Mouse (Mus musculus) C2C12 (cell line): ENCODE measurements around the gene Prss32. TPM values are rescaled to one million over a fixed set of nuclear protein-coding genes. Genes with fewer than 3 reads are reported as not detected.
"Not testable (repeated sequence)": the region's sequence is repeated elsewhere in the genome, so short reads cannot be mapped to it uniquely, and the experiment has no call there.

ENCODE experiments used
- H3K27me3 ChIP-seq: one replicate; pipeline ENCODE4 v1.6.1; 2011; ENCODE audit not compliant: control insufficient read depth, insufficient read depth, insufficient read length
- H3K36me3 ChIP-seq: one replicate; pipeline ENCODE4 v1.6.1; 2011; ENCODE audit not compliant: control insufficient read depth, insufficient read depth
- H3K4me3 ChIP-seq: one replicate; pipeline ENCODE4 v1.5.1; 2011; ENCODE audit warnings: mild to moderate bottlenecking, control low read depth; ENCODE audit not compliant: poor library complexity, insufficient read depth, severe bottlenecking
- H3K79me2 ChIP-seq: one replicate; pipeline ENCODE4 v1.6.1; 2011; ENCODE audit not compliant: control insufficient read depth, insufficient read depth
- H3K79me3 ChIP-seq: one replicate; pipeline ENCODE4 v1.6.1; 2011; ENCODE audit warnings: low read depth, control low read depth
- H3ac ChIP-seq: one replicate; pipeline ENCODE3; 2011; ENCODE audit warnings: low read depth; ENCODE audit not compliant: control insufficient read depth, insufficient read length
- CTCF ChIP-seq: IDR thresholded peaks from one replicate; pipeline ENCODE4 v1.5.1; 2011; ENCODE audit not compliant: control insufficient read depth, insufficient read depth, insufficient read length
- FOSL1 ChIP-seq: IDR thresholded peaks from one replicate; pipeline ENCODE4 v1.8.0; 2011; ENCODE audit warnings: mild to moderate bottlenecking, low read length; ENCODE audit not compliant: poor library complexity, insufficient read depth, severe bottlenecking
- MAX ChIP-seq: IDR thresholded peaks from one replicate; pipeline ENCODE4 v1.6.1; 2011; ENCODE audit warnings: mild to moderate bottlenecking, control low read depth
- MYOD1 ChIP-seq: IDR thresholded peaks from one replicate; pipeline ENCODE4 v1.6.1; 2011; ENCODE audit warnings: low read depth; ENCODE audit not compliant: control insufficient read depth, insufficient read length
- MYOG ChIP-seq: IDR thresholded peaks from one replicate; pipeline ENCODE4 v1.6.1; 2011; ENCODE audit not compliant: control insufficient read depth, insufficient read length; ENCODE audit errors: extremely low read depth
- USF1 ChIP-seq: IDR thresholded peaks from one replicate; pipeline ENCODE4 v1.6.1; 2011; ENCODE audit warnings: low read depth, mild to moderate bottlenecking, control low read depth, moderate library complexity
- microRNA-seq: library from miRNA; unstranded; fragments of <30 nt; microRNA quantifications from one replicate; pipeline ENCODE4, GENCODE M21; 2019; ENCODE audit warnings: borderline microRNAs expressed
- polyA plus RNA-seq: library from polyadenylated mRNA; unstranded; fragments of >200 nt; fragmentation: generic; extraction: Trizol; gene quantifications from one replicate; pipeline ENCODE4 v1.2.1, GENCODE M21; 2012; ENCODE audit warnings: missing spikeins

Prss32 gene
- polyA plus RNA-seq, 1 experiment, result 0.02 TPM

GRCm38 (mm10) chr17:23877166-23877565, 33.5 kb downstream of the Prss32 start:
- no peaks in the 10 kb centered on the region for H3K36me3 ChIP-seq
- no peak overlapping the region for H3ac ChIP-seq
- TF ChIP-seq MYOD1, result no peak
- no peak for TF ChIP-seq MYOG
- TF ChIP-seq FOSL1, result no peak
- TF ChIP-seq USF1, result no peak
- TF ChIP-seq CTCF, result no peak
- no peak for TF ChIP-seq MAX

GRCm38 (mm10) chr17:23880576-23880975, 36.9 kb downstream of the Prss32 start, which contains the start of the genes Dcpp1 and Dcpp2:
TSS of gene Dcpp1 (plus strand) at chr17:23880876.
TSS of gene Dcpp2 (plus strand) at chr17:23880880.
- peaks cover 19% of the 10 kb centered on the region for H3K27me3 ChIP-seq
- not testable (repeated sequence) for H3K4me3 ChIP-seq, H3K79me3 ChIP-seq

More at GRCm38 (mm10) chr17:23877166-23877565, 33.5 kb downstream of the Prss32 start:
- H3K27me3 ChIP-seq, result peaks cover 19% of the 10 kb centered on the region
- H3K4me3 ChIP-seq, result no peak overlapping the region
- no peaks in the 10 kb centered on the region for H3K79me2 ChIP-seq
- H3K79me3 ChIP-seq, result no peaks in the 10 kb centered on the region

More at GRCm38 (mm10) chr17:23880576-23880975, 36.9 kb downstream of the Prss32 start, which contains the start of the genes Dcpp1 and Dcpp2:
- H3ac ChIP-seq, H3K79me2 ChIP-seq, H3K36me3 ChIP-seq: not testable (repeated sequence)

Small RNAs within 50 kb of the gene (microRNA-seq; reads per million reads assigned to microRNA genes)
- 0.28 reads per million for gene Mir5125

Other genes starting within 250 kb of the Prss32 start
- 5.2 TPM for gene Zfp13, start 244.4 kb upstream of the Prss32 start, polyA plus RNA-seq
- gene Zscan10, start 243.0 kb upstream of the Prss32 start, polyA plus RNA-seq, result 0.09 TPM
- gene Mmp25, start 198.6 kb upstream of the Prss32 start, polyA plus RNA-seq, result 0.01 TPM
- 0.28 TPM for gene Bicdl2, start 183.3 kb upstream of the Prss32 start, polyA plus RNA-seq
- 253 TPM for gene Hcfc1r1, start 170.3 kb upstream of the Prss32 start, polyA plus RNA-seq
- gene Thoc6, start 170.0 kb upstream of the Prss32 start, polyA plus RNA-seq, result 60.5 TPM
- 916 TPM for gene Tnfrsf12a, start 166.4 kb upstream of the Prss32 start, polyA plus RNA-seq
- not detected for gene Cldn6, start 164.6 kb upstream of the Prss32 start, polyA plus RNA-seq
- 0.54 TPM for gene Cldn9, start 159.8 kb upstream of the Prss32 start, polyA plus RNA-seq
- 0.01 TPM for gene 1520401A03Rik, start 121.1 kb upstream of the Prss32 start, polyA plus RNA-seq
- gene Pkmyt1, start 117.5 kb upstream of the Prss32 start, polyA plus RNA-seq, result 14.8 TPM
- gene Paqr4, start 103.0 kb upstream of the Prss32 start, polyA plus RNA-seq, result 12.5 TPM
- 0.05 TPM for gene Kremen2, start 98.0 kb upstream of the Prss32 start, polyA plus RNA-seq
- 92.5 TPM for gene Flywch1, start 72.3 kb upstream of the Prss32 start, polyA plus RNA-seq
- 0.27 TPM for gene Flywch2, start 57.8 kb upstream of the Prss32 start, polyA plus RNA-seq
- 63.8 TPM for gene Srrm2, start 53.3 kb upstream of the Prss32 start, polyA plus RNA-seq
- gene Elob, start 14.7 kb upstream of the Prss32 start, polyA plus RNA-seq, result 852 TPM
- gene Prss33, start 7.8 kb upstream of the Prss32 start, polyA plus RNA-seq, result not detected
- gene Prss41, start 317 bp downstream of the Prss32 start, polyA plus RNA-seq, result 0.02 TPM
- gene Prss21, start 24.2 kb downstream of the Prss32 start, polyA plus RNA-seq, result not detected
- gene Dcpp1, start 37.0 kb downstream of the Prss32 start, polyA plus RNA-seq, result not detected
- gene Dcpp2, start 37.0 kb downstream of the Prss32 start, polyA plus RNA-seq, result not detected
- not detected for gene Dcpp3, start 73.6 kb downstream of the Prss32 start, polyA plus RNA-seq
- gene Sbp, start 97.8 kb downstream of the Prss32 start, polyA plus RNA-seq, result not detected
- not detected for gene Sbpl, start 111.4 kb downstream of the Prss32 start, polyA plus RNA-seq
- 0.04 TPM for gene Prss30, start 136.7 kb downstream of the Prss32 start, polyA plus RNA-seq
- 0.95 TPM for gene Prss22, start 154.2 kb downstream of the Prss32 start, polyA plus RNA-seq
- 0.16 TPM for gene Prss27, start 194.3 kb downstream of the Prss32 start, polyA plus RNA-seq
- gene Kctd5, start 229.6 kb downstream of the Prss32 start, polyA plus RNA-seq, result 41.5 TPM